Mouse (Mus musculus) intestine, postnatal 0 days (tissue): ENCODE measurements around the gene B4galnt3. TPM values are rescaled to one million over a fixed set of nuclear protein-coding genes. Genes with fewer than 3 reads are reported as not detected.

Experiments
- ATAC-seq: fragments of 200-750 bp; cut with Nextera tagmentation; 2 replicates; pipeline ENCODE4 v1.8.0; 2017; ENCODE audit warnings: mild to moderate bottlenecking, moderate TSS enrichment, moderate library complexity
- H3K27ac ChIP-seq: fragments of 300-500 bp; sonication (generic); 2 replicates; pipeline ENCODE4 v1.5.1; 2014; ENCODE audit warnings: mild to moderate bottlenecking, low read depth, low read length, moderate library complexity
- H3K27me3 ChIP-seq: fragments of 300-500 bp; sonication (generic); replicated peaks from 2 replicates; pipeline ENCODE4 v1.6.1; 2014; ENCODE audit warnings: low read length, mixed read lengths; ENCODE audit not compliant: control insufficient read depth, insufficient read depth
- H3K36me3 ChIP-seq: fragments of 300-500 bp; sonication (generic); 2 replicates; pipeline ENCODE4 v1.6.1; 2014; ENCODE audit warnings: mild to moderate bottlenecking, moderate library complexity; ENCODE audit not compliant: control insufficient read depth, insufficient read depth
- H3K4me1 ChIP-seq: fragments of 300-500 bp; sonication (generic); replicated peaks from 2 replicates; pipeline ENCODE4 v1.6.1; 2014; ENCODE audit warnings: antibody characterized with exemption, low read length, mixed read lengths; ENCODE audit not compliant: control insufficient read depth, insufficient read depth
- H3K4me2 ChIP-seq: fragments of 300-500 bp; sonication (generic); replicated peaks from 2 replicates; pipeline ENCODE4 v1.6.1; 2014; ENCODE audit warnings: low read depth, mild to moderate bottlenecking, moderate library complexity
- H3K4me3 ChIP-seq: fragments of 300-500 bp; sonication (generic); 2 replicates; pipeline ENCODE4 v1.5.1; 2014; ENCODE audit warnings: low read depth, low read length
- H3K9ac ChIP-seq: fragments of 300-500 bp; sonication (generic); 2 replicates; pipeline ENCODE4 v1.6.1; 2014; ENCODE audit warnings: mild to moderate bottlenecking, low read depth, low read length
- H3K9me3 ChIP-seq: fragments of 300-500 bp; sonication (generic); 2 replicates; pipeline ENCODE4 v1.6.1; 2016; ENCODE audit warnings: mixed run types; ENCODE audit not compliant: control insufficient read depth
- CTCF ChIP-seq: sonication (generic); IDR thresholded peaks from 2 replicates; pipeline ENCODE4 v1.5.1; 2016; ENCODE audit warnings: low read depth, mild to moderate bottlenecking, control low read depth, antibody characterized with exemption, moderate library complexity
- WGBS: fragments of 180-500 bp; shearing (Covaris S2); extraction: QIAGEN DNeasy Blood & Tissue Kit; methylation state at CpG from one replicate; pipeline ENCODE4 v1.1.7; 2014; 5-methylcytosine and 5-hydroxymethylcytosine counted together
- polyA plus RNA-seq: library from polyadenylated mRNA; unstranded; fragments of >200 nt; fragmentation: Nextera tagmentation; extraction: Ambion mirVana; gene quantifications from 2 replicates; pipeline ENCODE4 v1.2.1, GENCODE M21; 2015

The B4galnt3 gene
- polyA plus RNA-seq, 1 experiment from 2014 or later: 0.95 TPM

DNA sequence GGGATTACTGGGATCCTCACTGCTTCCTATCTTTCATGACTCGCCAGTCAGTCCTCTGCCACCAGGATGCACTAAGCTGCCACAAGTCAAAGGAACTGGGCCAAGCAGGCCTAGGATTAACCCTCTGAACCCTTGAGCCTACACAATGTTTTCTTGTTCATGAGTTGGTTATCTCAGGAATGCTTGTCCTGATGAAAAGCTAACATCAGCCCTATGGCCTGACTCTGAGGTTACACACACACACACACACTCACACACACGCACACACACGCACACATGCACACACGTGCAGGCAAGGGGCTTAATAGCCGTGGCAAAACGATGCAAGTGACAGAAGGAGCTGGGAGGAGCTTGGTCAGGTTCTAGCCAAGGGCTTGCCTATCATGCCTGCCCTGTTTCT is 69.0 kb downstream of the B4galnt3 start:
- no peak overlapping the region for H3K9ac ChIP-seq
- no peak overlapping the region for H3K27ac ChIP-seq
- 64% methylated on average over 6 of the region's 6 CpGs for WGBS
- no peak overlapping the region for H3K4me3 ChIP-seq
- peak; percentile 44 for TF ChIP-seq CTCF
- no peaks in the 10 kb centered on the region for H3K27me3 ChIP-seq
- no peaks in the 10 kb centered on the region for H3K9me3 ChIP-seq
- H3K36me3 ChIP-seq: no peaks in the 10 kb centered on the region; the same call in 1 of the 2 replicates
- H3K4me1 ChIP-seq: no peaks in the 10 kb centered on the region
- ATAC-seq: no peak
- H3K4me2 ChIP-seq: no peak overlapping the region

DNA sequence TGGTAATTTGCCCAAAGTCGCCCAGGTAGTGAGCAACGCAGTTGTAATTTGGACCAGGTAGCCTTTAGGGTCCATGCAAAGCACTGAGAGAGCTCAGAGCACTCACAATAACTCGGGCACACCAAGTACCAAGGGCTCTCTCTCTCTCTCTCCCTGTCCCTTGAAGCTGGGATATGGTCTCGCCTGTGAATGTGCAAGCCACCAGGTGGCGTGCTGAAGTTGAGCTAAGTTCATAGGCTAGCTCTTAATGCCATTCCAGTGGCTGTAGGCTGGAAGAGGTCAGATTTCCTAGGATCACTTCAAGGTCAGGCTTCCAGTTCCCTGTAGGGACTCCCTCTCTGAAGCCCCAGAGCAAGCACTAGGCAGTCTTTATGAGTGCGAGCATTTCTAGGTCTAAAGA is 71.7 kb downstream of the B4galnt3 start:
- H3K27ac ChIP-seq: no peak overlapping the region
- no peak overlapping the region for H3K9ac ChIP-seq
- H3K27me3 ChIP-seq: no peaks in the 10 kb centered on the region
- H3K36me3 ChIP-seq: peaks cover 4% of the 10 kb centered on the region; the same call in 1 of the 2 replicates
- no peak overlapping the region for H3K4me3 ChIP-seq
- H3K4me2 ChIP-seq: no peak overlapping the region
- 26% methylated on average over 6 of the region's 6 CpGs for WGBS
- no peak for ATAC-seq
- no peaks in the 10 kb centered on the region for H3K4me1 ChIP-seq
- peak; percentile 89 for TF ChIP-seq CTCF
- no peaks in the 10 kb centered on the region for H3K9me3 ChIP-seq

DNA sequence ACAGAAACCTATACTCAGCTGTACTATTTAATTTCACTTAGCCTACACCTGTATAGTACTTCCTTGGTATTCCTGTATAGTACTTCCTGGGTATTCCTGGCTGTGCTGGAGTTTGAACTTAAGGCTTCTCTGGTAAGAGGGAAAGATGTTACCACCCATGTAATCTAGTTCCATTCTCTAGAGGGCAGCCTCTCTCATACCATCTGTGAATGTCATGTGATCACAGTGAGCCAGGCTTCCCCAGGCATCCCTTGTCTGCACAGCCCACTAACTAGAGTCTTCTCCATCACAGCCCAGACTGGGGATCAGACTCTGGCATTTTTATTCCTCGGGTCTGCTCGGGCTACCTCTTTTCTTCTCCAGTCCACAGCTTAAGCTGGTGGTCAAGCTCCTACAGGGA is 75.1 kb downstream of the B4galnt3 start:
- H3K4me3 ChIP-seq: no peak overlapping the region
- no peaks in the 10 kb centered on the region for H3K4me1 ChIP-seq
- no peaks in the 10 kb centered on the region for H3K27me3 ChIP-seq
- no peak overlapping the region for H3K4me2 ChIP-seq
- ATAC-seq: peak; percentile 46; the same call in 1 of the 2 replicates
- H3K36me3 ChIP-seq: peaks cover 4% of the 10 kb centered on the region; the same call in 1 of the 2 replicates
- no peaks in the 10 kb centered on the region for H3K9me3 ChIP-seq
- WGBS: 81% methylated on average over 2 of the region's 2 CpGs
- no peak overlapping the region for H3K9ac ChIP-seq
- H3K27ac ChIP-seq: no peak overlapping the region
- TF ChIP-seq CTCF: peak; percentile 52

DNA sequence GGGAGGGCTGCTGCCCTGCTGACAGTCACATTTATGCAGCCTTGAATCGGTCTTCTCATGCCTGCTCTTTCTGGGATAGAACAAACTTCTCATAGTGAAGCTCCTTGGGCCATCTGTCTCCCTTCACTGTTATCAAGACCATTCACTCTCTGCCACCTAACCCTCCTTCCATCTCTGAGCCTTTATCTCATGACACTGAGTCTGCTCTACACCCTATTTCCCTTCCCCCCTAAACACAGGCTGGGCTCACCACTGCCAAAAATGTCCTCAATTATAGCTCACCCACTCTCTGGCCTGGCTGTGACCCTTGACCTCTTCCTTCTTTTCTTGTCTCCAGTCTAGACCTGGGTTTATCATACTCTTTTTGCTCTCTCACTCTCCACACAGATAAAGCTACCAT is 77.7 kb downstream of the B4galnt3 start:
- Histone ChIP-seq H3K36me3 (peaks cover 4% of the 10 kb centered on the region; the same call in 1 of the 2 replicates), H3K4me1 (no peaks in the 10 kb centered on the region), H3K27ac (no peak overlapping the region), H3K9me3 (no peaks in the 10 kb centered on the region), H3K9ac (no peak overlapping the region), H3K4me2 (no peak overlapping the region), H3K4me3 (no peak overlapping the region), H3K27me3 (no peaks in the 10 kb centered on the region)
- TF ChIP-seq CTCF: no peak
- ATAC-seq: no peak
- 94% methylated on average over 1 of the region's 1 CpGs for WGBS

DNA sequence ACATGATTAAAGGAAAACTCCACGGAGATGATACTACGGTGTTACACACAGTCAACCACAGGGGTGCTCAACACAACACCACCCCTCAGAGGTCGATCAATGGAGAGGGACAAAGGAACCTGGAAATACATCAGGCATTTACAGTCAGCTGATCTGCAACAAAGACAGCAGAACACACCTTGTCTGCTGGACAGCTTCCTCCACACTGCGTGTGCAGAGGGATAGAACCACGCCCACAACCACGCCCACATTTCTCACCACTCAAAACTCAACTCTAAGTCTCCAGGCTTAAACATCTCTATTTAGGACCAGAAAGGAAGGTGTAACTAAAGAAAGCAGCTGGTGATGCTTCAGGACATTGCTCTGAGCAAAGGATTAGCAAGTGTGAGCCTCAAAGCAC is 82.8 kb downstream of the B4galnt3 start:
- ATAC-seq: no peak
- Histone ChIP-seq H3K9ac (no peak overlapping the region), H3K9me3 (no peaks in the 10 kb centered on the region), H3K4me1 (no peaks in the 10 kb centered on the region), H3K27me3 (no peaks in the 10 kb centered on the region), H3K27ac (no peak overlapping the region), H3K4me2 (no peak overlapping the region), H3K36me3 (peaks cover 9% of the 10 kb centered on the region; the same call in 1 of the 2 replicates), H3K4me3 (no peak overlapping the region)
- TF ChIP-seq CTCF: no peak
- WGBS: 60% methylated on average over 6 of the region's 6 CpGs

GRCm38 (mm10) chr6:120206586-120206985 is 87.8 kb downstream of the B4galnt3 start:
- H3K4me1 ChIP-seq: no peaks in the 10 kb centered on the region
- no peak overlapping the region for H3K4me2 ChIP-seq
- 79% methylated on average over 5 of the region's 5 CpGs for WGBS
- H3K9ac ChIP-seq: no peak overlapping the region
- no peak overlapping the region for H3K4me3 ChIP-seq
- H3K27ac ChIP-seq: no peak overlapping the region
- TF ChIP-seq CTCF: no peak
- no peaks in the 10 kb centered on the region for H3K27me3 ChIP-seq
- H3K36me3 ChIP-seq: peaks cover 9% of the 10 kb centered on the region; the same call in 1 of the 2 replicates
- no peak for ATAC-seq
- H3K9me3 ChIP-seq: no peaks in the 10 kb centered on the region

DNA sequence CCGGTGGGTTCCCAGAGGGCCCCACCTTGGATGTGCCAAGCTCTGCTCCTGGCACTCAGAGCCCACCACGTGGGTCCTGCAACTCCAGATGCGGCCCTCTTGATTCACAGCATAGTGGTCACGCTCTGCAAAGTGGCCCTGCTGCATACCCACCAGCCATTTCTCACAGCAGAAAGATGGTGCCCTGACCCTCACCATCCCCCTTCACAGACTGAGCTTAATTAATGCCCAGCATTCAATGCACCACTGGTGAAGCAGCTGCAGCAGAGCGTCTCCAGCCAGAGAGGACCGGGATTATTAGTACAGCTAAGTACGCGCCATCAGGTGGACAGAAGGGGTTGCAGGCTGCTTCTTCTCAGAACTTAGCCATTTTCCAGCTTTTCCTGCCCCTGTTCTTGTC is 92.0 kb downstream of the B4galnt3 start:
- no peak for TF ChIP-seq CTCF
- Histone ChIP-seq H3K4me2 (no peak overlapping the region), H3K27me3 (no peaks in the 10 kb centered on the region), H3K27ac (no peak overlapping the region), H3K9ac (no peak overlapping the region), H3K9me3 (no peaks in the 10 kb centered on the region), H3K4me1 (no peaks in the 10 kb centered on the region), H3K4me3 (no peak overlapping the region), H3K36me3 (no peaks in the 10 kb centered on the region)
- ATAC-seq: no peak
- WGBS: 78% methylated on average over 8 of the region's 8 CpGs
